Mouse (Mus musculus) midbrain, embryonic 15.5 days (tissue): Measurements from ENCODE around the gene Slc40a1. TPM values are rescaled to one million over a fixed set of nuclear protein-coding genes. Genes with fewer than 3 reads are reported as not detected.

Source experiments
- ATAC-seq: fragments of 200-750 bp; cut with Nextera tagmentation; replicated peaks from 2 replicates; pipeline ENCODE4 v1.8.0; 2017; ENCODE audit warnings: moderate TSS enrichment
- H3K27ac ChIP-seq: fragments of 300-500 bp; sonication (generic); 2 replicates; pipeline ENCODE4 v1.5.1; 2015; ENCODE audit warnings: mild to moderate bottlenecking, inconsistent platforms
- H3K27me3 ChIP-seq: fragments of 300-500 bp; sonication (generic); replicated peaks from 2 replicates; pipeline ENCODE4 v1.6.1; 2015; ENCODE audit warnings: inconsistent platforms
- H3K36me3 ChIP-seq: fragments of 300-500 bp; sonication (generic); replicated peaks from 2 replicates; pipeline ENCODE4 v1.6.1; 2015; ENCODE audit warnings: inconsistent platforms
- H3K4me1 ChIP-seq: fragments of 300-500 bp; sonication (generic); 2 replicates; pipeline ENCODE4 v1.6.1; 2015; ENCODE audit warnings: inconsistent platforms
- H3K4me2 ChIP-seq: fragments of 300-500 bp; sonication (generic); 2 replicates; pipeline ENCODE4 v1.6.1; 2015; ENCODE audit warnings: inconsistent platforms, mild to moderate bottlenecking, moderate library complexity
- H3K4me3 ChIP-seq: fragments of 300-500 bp; sonication (generic); 2 replicates; pipeline ENCODE4 v1.5.1; 2015; ENCODE audit warnings: mild to moderate bottlenecking, inconsistent platforms
- H3K9ac ChIP-seq: fragments of 300-500 bp; sonication (generic); 2 replicates; pipeline ENCODE4 v1.6.1; 2015; ENCODE audit warnings: mild to moderate bottlenecking, inconsistent platforms
- H3K9me3 ChIP-seq: fragments of 300-500 bp; sonication (generic); 2 replicates; pipeline ENCODE4 v1.6.1; 2016; ENCODE audit warnings: inconsistent platforms
- WGBS: fragments of 180-500 bp; shearing (Covaris S2); methylation state at CpG from one replicate; pipeline ENCODE4 v1.1.7; 2015; ENCODE audit warnings: mixed read lengths; 5-methylcytosine and 5-hydroxymethylcytosine counted together
- polyA plus RNA-seq: library from polyadenylated mRNA; unstranded; fragments of >200 nt; fragmentation: Nextera tagmentation; extraction: Ambion mirVana; gene quantifications from 2 replicates; pipeline ENCODE4 v1.2.1, GENCODE M21; 2015

Gene Slc40a1
- polyA plus RNA-seq, 1 experiment from 2014 or later, result 38.2 TPM

- Histone ChIP-seq H3K36me3 (no peaks in the 10 kb centered on the region), H3K4me1 (no peaks in the 10 kb centered on the region), H3K4me2 (no peak overlapping the region), H3K27ac (no peak overlapping the region), H3K4me3 (no peak overlapping the region), H3K27me3 (no peaks in the 10 kb centered on the region), H3K9ac (no peak overlapping the region), H3K9me3 (no peaks in the 10 kb centered on the region)
- ATAC-seq, result no peak
Measured at GRCm38 (mm10) chr1:45861162-45861561, 65.2 kb downstream of the Slc40a1 start.

- no peaks in the 10 kb centered on the region for H3K9me3 ChIP-seq
- ATAC-seq, result no peak
- no peaks in the 10 kb centered on the region for H3K4me1 ChIP-seq
- H3K4me2 ChIP-seq, result no peak overlapping the region
- H3K27me3 ChIP-seq, result no peaks in the 10 kb centered on the region
- no peak overlapping the region for H3K27ac ChIP-seq
- no peaks in the 10 kb centered on the region for H3K36me3 ChIP-seq
- H3K4me3 ChIP-seq, result no peak overlapping the region
- no peak overlapping the region for H3K9ac ChIP-seq
- 76% methylated on average over 5 of the region's 5 CpGs for WGBS
Measured at GRCm38 (mm10) chr1:45860349-45860748, 66.0 kb downstream of the Slc40a1 start.

Other genes with a start within 250 kb of the Slc40a1 start
- gene Wdr75, start 131.4 kb downstream of the Slc40a1 start, polyA plus RNA-seq, result 56.2 and 60.0 TPM in 2 replicates
- gene Gm5269, start 36.2 kb downstream of the Slc40a1 start, polyA plus RNA-seq, result not detected in 2 replicates
- 2.8 and 2.9 TPM in 2 replicates for gene Dnah7b, start 139.8 kb upstream of the Slc40a1 start, polyA plus RNA-seq